Mouse (Mus musculus) lung, adult 2 months (tissue): Measurements from ENCODE around the gene Ttc7. TPM values are rescaled to one million over a fixed set of nuclear protein-coding genes. Genes with fewer than 3 reads are reported as not detected.

Experiments
- DNase-seq: peaks from one replicate; pipeline ENCODE4 v3.0.0; 2022
- H3K4me1 ChIP-seq: fragments of 200-500 bp; 2 replicates; pipeline ENCODE4 v1.6.1; 2011; ENCODE audit warnings: low read length; ENCODE audit not compliant: control insufficient read depth, insufficient read depth
- H3K4me3 ChIP-seq: fragments of 200-500 bp; replicated peaks from 2 replicates; pipeline ENCODE3; 2011; ENCODE audit warnings: low read depth, mild to moderate bottlenecking, control low read depth, low read length; ENCODE audit errors: extremely low read depth
- CTCF ChIP-seq: fragments of 200-500 bp; IDR thresholded peaks from 2 replicates; pipeline ENCODE4 v1.5.1; 2011; ENCODE audit warnings: mild to moderate bottlenecking, low read length, control low read depth; ENCODE audit not compliant: insufficient read depth
- POLR2A ChIP-seq: fragments of 200-500 bp; IDR thresholded peaks from 2 replicates; pipeline ENCODE4 v1.6.1; 2011; ENCODE audit warnings: low read depth, mild to moderate bottlenecking, control low read depth, low read length, borderline replicate concordance; ENCODE audit errors: extremely low read depth
- WGBS: fragments of 180-500 bp; shearing (Covaris S2); methylation state at CpG from one replicate; pipeline ENCODE4 v1.1.7; 2018; 5-methylcytosine and 5-hydroxymethylcytosine counted together
- polyA plus RNA-seq: library from polyadenylated mRNA; depleted of rRNA; stranded (reverse); fragments of >200 nt; gene quantifications from 2 replicates; pipeline ENCODE4 v1.2.3, GENCODE M21; 2012

Ttc7 gene
- polyA plus RNA-seq, 1 experiment = 78.4 TPM

- DNase-seq = no peak
- TF ChIP-seq CTCF (no peak), POLR2A (no peak)
- WGBS = 63% methylated on average over 9 of the region's 9 CpGs
- 0 out of 2 replicates have a peak, but pooled peaks cover 2% of the 10 kb centered on the region for H3K4me1 ChIP-seq
- H3K4me3 ChIP-seq = no peak overlapping the region
Observed at GRCm38 (mm10) chr17:87348353-87348752, 65.7 kb downstream of the Ttc7 start.

DNA sequence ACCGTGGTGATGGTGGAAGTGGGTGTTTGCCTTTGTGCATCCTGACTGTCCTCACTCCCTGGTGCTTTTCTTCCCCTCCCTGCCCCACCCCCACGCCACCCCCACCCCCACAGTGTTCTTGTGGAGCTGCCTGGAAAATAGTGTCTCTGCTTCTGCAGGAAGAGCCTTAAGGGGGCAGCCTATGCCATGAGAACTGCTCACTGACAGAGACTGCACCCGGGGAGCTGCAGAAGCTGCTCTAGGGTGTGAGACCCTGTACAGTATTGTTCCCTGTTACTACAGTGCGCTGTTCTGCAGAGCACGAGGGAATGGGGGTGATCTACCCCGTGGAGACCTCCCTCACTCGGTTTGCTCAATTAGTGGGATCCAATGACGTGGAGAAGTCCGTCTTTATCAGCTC, 66.4 kb downstream of the Ttc7 start:
- no peak for DNase-seq
- Histone ChIP-seq H3K4me3 (no peak overlapping the region), H3K4me1 (0 out of 2 replicates have a peak, but pooled peaks cover 2% of the 10 kb centered on the region)
- 50% methylated on average over 9 of the region's 9 CpGs for WGBS
- TF ChIP-seq POLR2A = no peak
- no peak for TF ChIP-seq CTCF

GRCm38 (mm10) chr17:87349575-87349974, 66.9 kb downstream of the Ttc7 start:
- H3K4me1 ChIP-seq = 0 out of 2 replicates have a peak, but pooled peaks cover 2% of the 10 kb centered on the region
- DNase-seq = no peak
- TF ChIP-seq CTCF (no peak), POLR2A (no peak)
- H3K4me3 ChIP-seq = no peak overlapping the region
- 88% methylated on average over 9 of the region's 9 CpGs for WGBS

DNA sequence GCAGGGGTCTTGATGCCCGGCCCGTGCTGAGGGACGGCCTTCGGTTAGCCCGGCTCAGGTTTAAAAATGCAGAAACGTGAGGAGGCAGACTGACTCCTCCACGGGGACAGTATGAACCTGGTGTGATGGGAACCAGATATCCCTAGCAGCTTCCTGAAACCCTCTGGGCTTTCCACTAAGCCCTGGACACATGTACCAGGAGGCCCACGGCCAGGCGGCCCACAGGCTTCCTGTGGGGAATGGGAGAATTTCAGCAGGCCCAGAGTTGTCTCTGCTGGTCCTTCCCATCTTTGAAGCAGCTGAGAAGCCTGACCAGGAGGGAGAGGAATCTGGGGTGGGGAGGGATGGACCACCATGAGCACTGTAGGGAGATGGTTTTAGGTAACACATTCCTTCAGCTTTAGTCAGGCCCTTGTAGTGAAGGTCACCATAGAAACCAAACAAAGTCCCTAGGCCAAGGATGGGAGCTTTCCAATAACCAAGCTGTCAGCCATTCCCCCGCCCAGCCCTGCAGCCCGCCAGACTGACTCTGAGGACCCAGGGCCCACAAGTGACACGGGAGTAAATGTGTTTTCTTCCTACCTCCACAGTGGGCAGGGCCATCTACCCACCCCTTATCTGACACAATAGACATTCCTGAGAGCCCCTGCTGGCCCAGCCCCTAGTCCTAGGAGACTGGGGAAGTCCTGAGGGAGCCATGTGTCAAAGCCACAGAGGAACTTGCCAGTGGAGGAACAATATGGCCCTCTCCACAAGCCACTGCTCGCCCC, 68.0 kb downstream of the Ttc7 start:
- peak; percentile 35 for DNase-seq
- WGBS = 56% methylated on average over 13 of the region's 13 CpGs
- Histone ChIP-seq H3K4me3 (no peak overlapping the region), H3K4me1 (0 out of 2 replicates have a peak, but pooled peaks cover 2% of the 10 kb centered on the region)
- TF ChIP-seq POLR2A (no peak), CTCF (no peak)

GRCm38 (mm10) chr17:87351241-87352105, 68.8 kb downstream of the Ttc7 start:
- WGBS = 37% methylated on average over 20 of the region's 20 CpGs
- Histone ChIP-seq H3K4me3 (no peak overlapping the region), H3K4me1 (0 out of 2 replicates have a peak, but pooled peaks cover 2% of the 10 kb centered on the region)
- TF ChIP-seq CTCF = no peak
- TF ChIP-seq POLR2A = no peak
- DNase-seq = no peak

- 70% methylated on average over 16 of the region's 16 CpGs for WGBS
- no peak for DNase-seq
- TF ChIP-seq CTCF (no peak), POLR2A (no peak)
- Histone ChIP-seq H3K4me1 (0 out of 2 replicates have a peak, but pooled peaks cover 2% of the 10 kb centered on the region), H3K4me3 (no peak overlapping the region)
Observed at GRCm38 (mm10) chr17:87352106-87352897, 69.6 kb downstream of the Ttc7 start.

DNA sequence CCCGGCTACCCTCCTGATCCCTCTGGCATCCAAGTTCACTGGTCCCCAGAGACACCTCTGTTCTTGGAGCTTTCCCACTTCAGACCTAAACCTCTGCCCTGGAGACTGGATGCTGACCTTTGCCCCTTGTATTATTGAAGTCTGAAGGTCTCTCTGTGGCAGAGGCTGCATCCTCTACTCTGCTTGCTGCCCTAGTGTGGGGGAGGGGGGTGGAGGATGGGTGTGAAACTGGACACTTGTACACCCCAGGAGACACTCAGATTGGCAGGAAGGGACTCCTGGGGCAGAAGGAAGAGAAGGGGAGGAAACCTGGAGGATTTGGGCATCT, 70.2 kb downstream of the Ttc7 start:
- WGBS = 88% methylated on average over 1 of the region's 1 CpGs
- Histone ChIP-seq H3K4me1 (0 out of 2 replicates have a peak, but pooled peaks cover 2% of the 10 kb centered on the region), H3K4me3 (no peak overlapping the region)
- no peak for DNase-seq
- TF ChIP-seq POLR2A = no peak
- TF ChIP-seq CTCF = no peak

DNA sequence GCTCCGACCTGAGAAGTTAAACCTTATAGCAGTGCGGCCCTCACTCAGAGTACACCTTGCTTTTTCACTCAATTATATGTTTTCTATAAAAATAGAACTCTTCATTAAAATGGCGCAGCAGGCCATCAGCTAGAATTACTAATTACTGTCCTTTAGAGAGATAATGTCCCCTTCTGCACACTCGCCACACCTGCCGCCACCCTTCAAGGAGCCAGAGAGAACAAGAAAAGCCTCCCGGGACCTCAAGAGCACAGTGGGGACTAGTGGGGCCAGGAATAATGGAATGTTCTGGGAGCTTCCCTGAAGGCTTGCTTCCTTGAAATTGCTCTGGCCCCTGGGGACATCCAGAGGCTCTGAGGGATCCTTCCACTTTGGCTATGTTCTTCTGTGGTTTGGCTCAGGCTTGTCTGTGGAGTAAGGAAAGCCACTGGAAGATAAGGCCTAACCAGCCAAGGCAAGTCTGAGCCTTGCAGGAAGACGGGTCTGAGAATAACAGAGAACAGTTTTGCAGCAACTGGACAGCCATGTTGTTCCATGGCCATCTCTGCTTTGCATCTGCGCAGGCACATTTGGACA, 71.1 kb downstream of the Ttc7 start:
- H3K4me1 ChIP-seq = 0 out of 2 replicates have a peak, but pooled peaks cover 2% of the 10 kb centered on the region
- no peak overlapping the region for H3K4me3 ChIP-seq
- WGBS = 92% methylated on average over 8 of the region's 8 CpGs
- TF ChIP-seq POLR2A = no peak
- no peak for TF ChIP-seq CTCF
- DNase-seq = no peak

DNA sequence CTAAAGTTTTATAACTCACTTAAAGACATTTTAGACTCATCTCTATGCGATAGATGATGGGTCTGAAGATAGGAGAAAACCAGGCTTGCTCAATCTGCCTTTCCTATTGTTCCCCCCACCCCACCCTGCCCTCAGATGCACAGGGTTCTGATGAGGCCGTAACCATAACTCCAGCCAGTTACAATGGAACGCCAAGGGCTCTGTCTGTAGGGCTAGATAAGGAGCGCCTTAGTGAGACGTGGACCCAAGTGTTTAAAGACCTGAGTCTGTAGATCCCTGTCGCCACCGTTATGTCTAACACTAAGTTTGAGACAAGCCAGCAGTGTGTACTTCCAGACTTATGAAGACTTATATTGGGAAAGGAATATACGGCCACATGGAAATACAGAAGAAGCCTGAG, 72.8 kb downstream of the Ttc7 start:
- TF ChIP-seq POLR2A = no peak
- no peak for TF ChIP-seq CTCF
- Histone ChIP-seq H3K4me3 (no peak overlapping the region), H3K4me1 (0 out of 2 replicates have a peak, but pooled peaks cover 2% of the 10 kb centered on the region)
- DNase-seq = no peak
- WGBS = 85% methylated on average over 8 of the region's 8 CpGs
